Mouse (Mus musculus) urinary bladder, postnatal 4 days (tissue): ENCODE data around the gene Retreg3.
A peak's percentile ranks its signal among the peaks of the same experiment; 100 is the strongest.

Experiments used
- DNase-seq, 2 experiments: peaks; one replicate each; pipeline ENCODE4 v3.0.0; 2021 to 2022; ENCODE audit warnings: low spot score in 2 of 2

Gene Retreg3

GRCm38 (mm10) chr11:101115564-101115963, 4.1 kb downstream of the Retreg3 start:
- DNase-seq: no peak

- DNase-seq: no peak
Observed at GRCm38 (mm10) chr11:101112186-101112585, 7.5 kb downstream of the Retreg3 start.

GRCm38 (mm10) chr11:101111178-101111577, 8.5 kb downstream of the Retreg3 start:
- no peak for DNase-seq

- DNase-seq: no peak
Observed at GRCm38 (mm10) chr11:101110708-101111107, 9.0 kb downstream of the Retreg3 start.

GRCm38 (mm10) chr11:101109351-101109750, 10.3 kb downstream of the Retreg3 start:
- no peak for DNase-seq

GRCm38 (mm10) chr11:101103011-101103410, 16.7 kb downstream of the Retreg3 start:
- no peak for DNase-seq

GRCm38 (mm10) chr11:101098231-101098630, 21.5 kb downstream of the Retreg3 start:
- DNase-seq: no peak

- DNase-seq: peak; percentile 90 to 94
Observed at GRCm38 (mm10) chr11:101095314-101096024, 24.2 kb downstream of the Retreg3 start, which contains the start of gene Psmc3ip. TSS of gene Psmc3ip (minus strand) at chr11:101095436.

- no peak for DNase-seq
Observed at GRCm38 (mm10) chr11:101094930-101095313, 24.8 kb downstream of the Retreg3 start.

- DNase-seq: no peak
Observed at GRCm38 (mm10) chr11:101089931-101090330, 29.8 kb downstream of the Retreg3 start.

GRCm38 (mm10) chr11:101087682-101088055, 32.0 kb downstream of the Retreg3 start:
- no peak for DNase-seq

GRCm38 (mm10) chr11:101086756-101087681, 32.7 kb downstream of the Retreg3 start, which contains the start of gene Mlx:
TSS of gene Mlx (plus strand) at chr11:101087277.
- peak; percentile 86 to 93 for DNase-seq

- no peak for DNase-seq
Observed at GRCm38 (mm10) chr11:101086323-101086674, 33.4 kb downstream of the Retreg3 start.

- no peak for DNase-seq
Observed at GRCm38 (mm10) chr11:101085617-101086322, 33.9 kb downstream of the Retreg3 start.

- no peak for DNase-seq
Observed at GRCm38 (mm10) chr11:101084811-101085210, 34.9 kb downstream of the Retreg3 start.

- DNase-seq: no peak
Observed at GRCm38 (mm10) chr11:101084246-101084645, 35.4 kb downstream of the Retreg3 start.

GRCm38 (mm10) chr11:101083083-101083697, 36.5 kb downstream of the Retreg3 start:
- DNase-seq: peak in 1 of 2 experiments; percentile 45

- peak; percentile 79 to 81 for DNase-seq
Observed at GRCm38 (mm10) chr11:101082208-101083082, 37.2 kb downstream of the Retreg3 start, which contains the start of gene Coasy. TSS of gene Coasy (plus strand) at chr11:101082565.

GRCm38 (mm10) chr11:101081659-101082058, 38.0 kb downstream of the Retreg3 start:
- no peak for DNase-seq

- no peak for DNase-seq
Observed at GRCm38 (mm10) chr11:101080421-101080820, 39.3 kb downstream of the Retreg3 start.
